Mouse (Mus musculus) forebrain, postnatal 0 days (tissue): ENCODE data around the gene Sema4b. TPM values are rescaled to one million over a fixed set of nuclear protein-coding genes. Genes with fewer than 3 reads are reported as not detected.

ENCODE experiments used
- ATAC-seq: fragments of 200-750 bp; cut with Nextera tagmentation; 2 replicates; pipeline ENCODE4 v1.8.0; 2017; ENCODE audit warnings: mild to moderate bottlenecking, moderate library complexity
- DNase-seq: peaks from one replicate; pipeline ENCODE4 v3.0.0-alpha.2; 2015
- H3K27ac ChIP-seq: fragments of 300-500 bp; sonication (generic); 2 replicates; pipeline ENCODE4 v1.5.1; 2014; ENCODE audit warnings: low read depth, mild to moderate bottlenecking, antibody characterized with exemption, low read length, moderate library complexity, mixed read lengths
- H3K27me3 ChIP-seq: fragments of 300-500 bp; sonication (generic); 2 replicates; pipeline ENCODE4 v1.6.1; 2014; ENCODE audit warnings: mild to moderate bottlenecking, low read length, mixed read lengths; ENCODE audit not compliant: insufficient read depth
- H3K36me3 ChIP-seq: fragments of 300-500 bp; sonication (generic); 2 replicates; pipeline ENCODE4 v1.6.1; 2014; ENCODE audit warnings: mild to moderate bottlenecking, moderate library complexity; ENCODE audit not compliant: insufficient read depth
- H3K4me1 ChIP-seq: fragments of 300-500 bp; sonication (generic); 2 replicates; pipeline ENCODE4 v1.6.1; 2014; ENCODE audit warnings: antibody characterized with exemption; ENCODE audit not compliant: insufficient read depth
- H3K4me2 ChIP-seq: fragments of 300-500 bp; sonication (generic); 2 replicates; pipeline ENCODE4 v1.6.1; 2014; ENCODE audit warnings: low read depth, mild to moderate bottlenecking, moderate library complexity
- H3K4me3 ChIP-seq: fragments of 300-500 bp; sonication (generic); 2 replicates; pipeline ENCODE4 v1.5.1; 2014; ENCODE audit warnings: low read depth, low read length, mixed read lengths
- H3K9ac ChIP-seq: fragments of 300-500 bp; sonication (generic); 2 replicates; pipeline ENCODE4 v1.6.1; 2014; ENCODE audit warnings: mild to moderate bottlenecking
- H3K9me3 ChIP-seq: fragments of 300-500 bp; sonication (generic); 2 replicates; pipeline ENCODE4 v1.6.1; 2016; ENCODE audit warnings: low read length
- CTCF ChIP-seq: sonication (generic); IDR thresholded peaks from 2 replicates; pipeline ENCODE4 v1.5.1; 2016; ENCODE audit warnings: antibody characterized with exemption, control low read depth, low read depth
- WGBS: fragments of 180-500 bp; shearing (Covaris S2); extraction: QIAGEN DNeasy Blood & Tissue Kit; methylation state at CpG from one replicate; pipeline ENCODE4 v1.1.7; 2014; 5-methylcytosine and 5-hydroxymethylcytosine counted together
- polyA plus RNA-seq: library from polyadenylated mRNA; unstranded; fragments of >200 nt; fragmentation: Nextera tagmentation; extraction: Ambion mirVana; gene quantifications from 2 replicates; pipeline ENCODE4 v1.2.1, GENCODE M21; 2015
- total RNA-seq: library from RNA; depleted of rRNA; stranded (reverse); fragments of >200 nt; gene quantifications from 2 replicates; pipeline ENCODE4 v1.2.3, GENCODE M21; 2014

Gene Sema4b
- total and polyA plus RNA-seq, 2 experiments from 2014 or later, result 22.4 to 35.6 TPM

DNA sequence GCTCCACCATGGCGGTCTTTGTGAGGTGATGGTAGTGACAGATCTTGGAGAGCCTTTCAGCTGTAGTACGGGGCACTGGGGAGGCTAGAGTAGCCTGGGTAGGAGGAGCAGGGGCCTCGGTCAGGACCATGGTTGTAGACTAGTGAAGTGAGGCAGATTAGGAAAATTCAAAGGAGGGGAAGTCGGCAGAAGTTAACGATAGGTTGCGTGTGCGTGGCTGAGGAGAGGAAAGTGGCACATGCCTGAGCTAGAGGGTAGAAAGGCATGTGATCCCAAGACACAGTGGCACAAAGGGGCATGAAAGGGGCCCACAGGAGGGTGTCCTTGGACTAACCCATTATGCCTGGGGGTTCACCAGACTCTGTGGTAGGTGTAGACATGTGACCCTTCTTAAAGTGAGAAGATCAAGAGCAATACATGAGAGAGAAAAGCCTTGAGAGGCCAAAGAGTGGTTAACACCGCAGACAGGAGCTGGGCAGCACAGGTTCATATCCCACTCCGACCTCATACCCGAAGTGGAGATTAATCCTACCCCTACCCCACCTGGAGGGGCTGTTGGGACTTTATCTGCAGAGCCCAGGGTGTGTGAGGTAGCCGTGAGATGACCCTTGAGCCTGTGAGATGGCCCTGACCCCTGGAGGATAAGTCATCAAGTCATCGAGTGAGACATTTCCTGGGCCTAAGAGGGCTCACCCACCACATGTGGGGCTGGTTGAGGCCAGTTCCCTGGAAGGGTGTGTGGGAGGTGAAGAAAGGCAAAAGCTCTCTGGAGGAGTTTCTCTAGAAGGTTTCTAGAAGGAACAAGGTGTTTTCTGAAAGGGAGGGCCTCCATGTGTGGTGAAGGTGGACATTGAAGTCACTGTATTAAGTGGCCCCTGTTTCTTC, 19.3 kb downstream of the Sema4b start:
- no peak overlapping the region for H3K4me3 ChIP-seq
- no peak for TF ChIP-seq CTCF
- no peak for DNase-seq
- H3K9me3 ChIP-seq, result no peaks in the 10 kb centered on the region
- 86% methylated on average over 12 of the region's 12 CpGs for WGBS
- no peak overlapping the region for H3K4me2 ChIP-seq
- no peak overlapping the region for H3K9ac ChIP-seq
- H3K36me3 ChIP-seq, result 0 out of 2 replicates have a peak, but pooled peaks cover 6% of the 10 kb centered on the region
- ATAC-seq, result no peak
- no peaks in the 10 kb centered on the region for H3K27me3 ChIP-seq
- H3K27ac ChIP-seq, result no peak overlapping the region
- peaks cover 17% of the 10 kb centered on the region; the same call in 1 of the 2 replicates for H3K4me1 ChIP-seq

DNA sequence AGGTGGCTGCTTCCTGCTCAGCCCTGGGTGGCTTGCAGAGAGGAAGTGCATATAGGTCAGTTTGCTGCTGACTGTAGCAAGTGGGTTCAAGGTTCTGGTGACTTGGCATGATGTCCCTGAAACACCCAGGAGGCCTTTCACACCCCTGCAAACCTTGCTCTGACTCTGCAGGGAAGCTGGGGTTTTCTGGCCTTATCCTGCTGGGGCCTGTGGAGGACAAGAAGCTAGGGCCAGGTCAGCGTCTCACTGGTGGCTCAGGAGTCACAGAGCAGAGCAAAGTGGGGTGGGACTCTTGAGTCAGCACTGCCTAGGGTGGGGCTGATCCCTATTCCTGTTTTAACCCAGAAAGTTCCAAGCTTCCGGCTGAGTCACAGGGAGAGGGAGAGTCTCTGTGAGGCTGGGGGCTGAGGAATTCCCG, 20.7 kb downstream of the Sema4b start:
- H3K27me3 ChIP-seq, result no peaks in the 10 kb centered on the region
- H3K4me2 ChIP-seq, result no peak overlapping the region
- 0 out of 2 replicates have a peak, but pooled peaks cover 5% of the 10 kb centered on the region for H3K4me1 ChIP-seq
- 75% methylated on average over 3 of the region's 3 CpGs for WGBS
- no peak overlapping the region for H3K27ac ChIP-seq
- TF ChIP-seq CTCF, result no peak
- no peak for DNase-seq
- no peak for ATAC-seq
- H3K9ac ChIP-seq, result no peak overlapping the region
- 0 out of 2 replicates have a peak, but pooled peaks cover 6% of the 10 kb centered on the region for H3K36me3 ChIP-seq
- H3K4me3 ChIP-seq, result no peak overlapping the region
- H3K9me3 ChIP-seq, result no peaks in the 10 kb centered on the region

DNA sequence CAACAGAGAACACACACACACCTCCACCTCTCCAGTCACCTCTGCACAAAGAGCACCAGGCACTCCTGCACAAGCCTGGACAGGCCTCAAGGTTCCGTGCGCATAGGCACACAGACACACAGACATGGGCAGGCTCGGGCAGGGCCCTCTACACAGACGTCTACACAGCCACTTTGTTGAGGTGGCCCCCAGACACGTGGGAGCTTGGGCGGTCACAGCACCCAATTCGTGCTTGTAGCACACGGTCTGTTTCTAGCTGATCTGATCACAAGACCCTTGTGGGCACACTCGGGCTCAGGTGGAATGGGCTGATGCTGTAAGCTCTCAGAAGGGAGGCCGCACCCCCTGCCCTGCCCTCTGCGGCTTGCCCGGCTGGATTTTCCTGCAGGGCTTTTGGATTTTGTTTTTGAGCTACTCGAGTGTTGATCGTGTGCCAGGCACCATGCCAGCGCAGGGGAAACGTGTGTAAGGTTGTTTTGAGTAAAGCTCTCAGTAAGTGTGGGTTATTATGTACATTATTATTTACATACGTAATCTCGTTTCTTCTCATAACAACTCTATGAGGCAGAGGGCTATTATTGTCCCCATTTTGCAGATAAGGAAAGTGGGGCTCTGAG, 21.5 kb downstream of the Sema4b start:
- no peak overlapping the region for H3K4me3 ChIP-seq
- H3K4me1 ChIP-seq, result no peaks in the 10 kb centered on the region
- H3K27ac ChIP-seq, result no peak overlapping the region
- no peaks in the 10 kb centered on the region for H3K27me3 ChIP-seq
- H3K4me2 ChIP-seq, result no peak overlapping the region
- no peaks in the 10 kb centered on the region for H3K9me3 ChIP-seq
- DNase-seq (no peak), ATAC-seq (no peak)
- peaks cover 10% of the 10 kb centered on the region for H3K36me3 ChIP-seq
- H3K9ac ChIP-seq, result no peak overlapping the region
- WGBS, result 62% methylated on average over 18 of the region's 18 CpGs
- no peak for TF ChIP-seq CTCF

DNA sequence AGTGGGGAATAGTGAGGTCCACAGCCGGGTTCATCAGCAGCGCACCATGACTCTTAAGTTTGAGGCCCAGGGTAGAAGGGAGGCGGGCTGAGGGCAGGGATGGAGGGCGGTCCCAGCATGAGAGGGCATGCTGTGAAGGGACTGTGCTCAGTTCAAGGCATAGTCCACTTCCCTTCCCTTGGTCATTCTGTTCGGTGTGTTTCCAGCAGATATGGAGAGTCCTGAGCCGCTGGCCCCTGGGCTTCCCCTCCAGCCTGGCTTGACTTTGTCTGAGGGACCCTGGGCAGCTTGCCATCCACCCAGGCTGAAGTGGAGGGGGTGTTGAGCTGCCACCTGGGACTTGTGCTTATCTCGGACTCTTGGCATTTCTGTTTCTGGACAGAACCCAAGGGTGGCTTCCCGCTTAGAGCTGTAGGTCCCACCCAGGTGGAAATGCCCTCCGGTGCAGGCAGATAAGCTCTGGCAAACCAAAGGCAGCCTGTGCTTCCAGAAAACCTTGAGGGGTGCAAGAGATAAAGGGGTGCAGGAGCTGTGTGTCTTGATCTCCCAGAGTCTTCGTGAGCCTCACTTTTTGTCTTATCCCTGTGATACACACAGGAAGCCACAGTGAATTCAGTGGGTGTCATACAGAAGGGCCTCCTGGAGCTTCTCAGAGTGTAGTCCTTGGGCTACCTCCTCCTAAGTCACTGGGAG, 22.2 kb downstream of the Sema4b start:
- Histone ChIP-seq H3K4me1 (no peaks in the 10 kb centered on the region), H3K27ac (no peak overlapping the region), H3K27me3 (no peaks in the 10 kb centered on the region), H3K36me3 (peaks cover 13% of the 10 kb centered on the region), H3K4me2 (no peak overlapping the region), H3K4me3 (no peak overlapping the region), H3K9ac (no peak overlapping the region), H3K9me3 (no peaks in the 10 kb centered on the region)
- 61% methylated on average over 10 of the region's 10 CpGs for WGBS
- no peak for TF ChIP-seq CTCF
- DNase-seq, result no peak
- ATAC-seq, result no peak

DNA sequence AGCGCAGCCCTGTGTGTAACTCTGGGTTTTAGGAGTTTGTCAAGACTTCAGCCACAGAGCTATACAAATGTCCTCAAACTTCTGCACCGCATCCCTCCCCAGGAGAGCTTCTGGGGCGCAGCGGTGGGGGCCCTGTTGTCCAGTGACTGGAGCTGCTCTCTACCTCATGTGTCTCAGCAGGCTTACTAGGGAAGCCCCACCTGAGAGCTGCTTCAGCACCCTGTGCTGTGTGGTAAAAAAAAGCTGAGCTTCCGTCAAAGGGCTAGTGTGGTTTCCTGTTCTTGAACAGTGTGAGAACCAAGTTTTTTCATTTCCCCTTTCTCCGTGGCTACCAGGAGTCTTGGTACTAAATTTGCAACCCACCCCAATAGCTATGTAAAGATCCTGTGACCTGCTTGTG, 23.0 kb downstream of the Sema4b start:
- Histone ChIP-seq H3K9ac (no peak overlapping the region), H3K27ac (no peak overlapping the region)

DNA sequence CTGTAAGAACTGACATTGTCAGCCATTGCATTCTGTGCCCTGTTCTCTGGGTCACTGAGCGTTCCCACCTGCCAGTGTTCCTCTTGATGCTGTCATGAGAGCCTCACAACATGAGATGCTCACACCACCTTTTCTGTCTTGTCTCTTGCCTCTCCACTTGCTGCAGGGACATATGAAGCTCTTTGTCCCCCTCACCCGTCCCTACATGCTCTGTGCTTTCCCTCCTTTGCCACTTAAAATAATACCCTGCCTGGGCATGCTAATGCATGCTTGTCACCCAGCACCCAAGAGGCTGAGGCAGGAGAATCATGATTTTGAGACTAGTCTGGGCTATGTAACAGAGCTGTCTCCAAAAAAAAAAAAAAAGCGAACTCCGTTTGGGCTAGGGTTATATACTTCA, 24.3 kb downstream of the Sema4b start:
- Histone ChIP-seq H3K4me1 (no peaks in the 10 kb centered on the region), H3K27me3 (no peaks in the 10 kb centered on the region), H3K36me3 (peaks cover 15% of the 10 kb centered on the region), H3K4me2 (no peak overlapping the region), H3K4me3 (no peak overlapping the region), H3K27ac (no peak overlapping the region), H3K9me3 (no peaks in the 10 kb centered on the region), H3K9ac (no peak overlapping the region)
- DNase-seq, result no peak
- WGBS, result 79% methylated on average over 4 of the region's 4 CpGs
- no peak for ATAC-seq
- no peak for TF ChIP-seq CTCF

More for the DNA sequence above, 23.0 kb downstream of the Sema4b start:
- TF ChIP-seq CTCF, result no peak
- Histone ChIP-seq H3K4me2 (no peak overlapping the region), H3K4me3 (no peak overlapping the region), H3K36me3 (peaks cover 10% of the 10 kb centered on the region), H3K27me3 (no peaks in the 10 kb centered on the region), H3K4me1 (no peaks in the 10 kb centered on the region), H3K9me3 (no peaks in the 10 kb centered on the region)
- DNase-seq (no peak), ATAC-seq (no peak)
- WGBS, result 81% methylated on average over 6 of the region's 6 CpGs
